Mouse (Mus musculus) adrenal gland, postnatal 36 days (tissue): ENCODE measurements around the gene Lpcat3. TPM values are rescaled to one million over a fixed set of nuclear protein-coding genes. Genes with fewer than 3 reads are reported as not detected.

Experiments used
- DNase-seq, 2 experiments: peaks; one replicate each; pipeline ENCODE4 v3.0.0; 2021; ENCODE audit warnings: mixed read lengths in 1 of 2
- total RNA-seq, 2 experiments: library from RNA; stranded (reverse); gene quantifications; 2 replicates each; pipeline ENCODE4 v1.2.3; 2021

Lpcat3 gene
- total RNA-seq, 2 experiments from 2014 or later: 77.0 to 113 TPM

DNA sequence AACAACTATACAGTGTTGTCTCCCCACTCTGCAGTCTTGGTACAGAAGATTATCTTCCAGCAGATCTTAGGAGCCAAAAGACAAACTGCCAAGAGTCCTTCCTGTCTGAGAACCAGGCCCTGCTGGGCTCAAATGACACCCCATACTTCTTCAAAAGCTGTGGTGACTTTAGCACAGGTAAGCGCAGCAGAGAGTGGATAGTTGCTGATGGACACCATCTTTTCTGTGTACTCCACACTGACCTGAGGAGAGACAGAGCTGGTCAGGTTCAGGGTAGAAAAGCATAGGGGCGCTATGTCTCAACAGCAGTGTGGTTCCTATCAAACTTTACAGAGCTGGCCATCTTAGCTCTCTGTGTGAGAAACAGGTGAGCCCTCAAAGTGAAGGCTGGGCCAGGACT is 41.6 kb downstream of the Lpcat3 start:
- no peak for DNase-seq

DNA sequence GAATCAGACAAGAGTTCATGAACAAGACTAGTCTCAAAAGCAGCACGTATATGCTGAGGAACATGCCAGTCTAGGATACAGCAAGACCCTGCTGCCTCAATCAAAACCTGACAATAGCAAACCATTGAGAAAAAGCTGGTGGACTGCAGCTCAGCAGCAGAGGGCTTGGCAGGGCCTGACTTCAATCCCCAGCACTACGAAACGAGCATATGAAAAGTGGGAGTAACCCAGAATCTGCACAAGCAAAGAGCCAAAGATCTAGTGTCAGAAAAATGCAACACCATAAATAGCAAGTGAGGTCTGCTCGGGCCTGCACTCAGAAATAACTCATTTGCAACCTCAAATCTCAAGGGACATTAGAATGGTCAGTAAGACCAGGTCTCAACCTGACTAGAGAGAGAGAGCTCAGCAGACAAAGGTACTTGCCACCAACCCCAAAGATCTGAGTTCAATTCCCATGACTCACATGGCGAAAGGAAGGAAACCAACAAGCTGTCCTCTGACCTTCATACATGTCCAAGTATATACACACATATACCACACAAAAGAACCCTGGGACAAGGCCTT is 43.3 kb downstream of the Lpcat3 start:
- DNase-seq: no peak

DNA sequence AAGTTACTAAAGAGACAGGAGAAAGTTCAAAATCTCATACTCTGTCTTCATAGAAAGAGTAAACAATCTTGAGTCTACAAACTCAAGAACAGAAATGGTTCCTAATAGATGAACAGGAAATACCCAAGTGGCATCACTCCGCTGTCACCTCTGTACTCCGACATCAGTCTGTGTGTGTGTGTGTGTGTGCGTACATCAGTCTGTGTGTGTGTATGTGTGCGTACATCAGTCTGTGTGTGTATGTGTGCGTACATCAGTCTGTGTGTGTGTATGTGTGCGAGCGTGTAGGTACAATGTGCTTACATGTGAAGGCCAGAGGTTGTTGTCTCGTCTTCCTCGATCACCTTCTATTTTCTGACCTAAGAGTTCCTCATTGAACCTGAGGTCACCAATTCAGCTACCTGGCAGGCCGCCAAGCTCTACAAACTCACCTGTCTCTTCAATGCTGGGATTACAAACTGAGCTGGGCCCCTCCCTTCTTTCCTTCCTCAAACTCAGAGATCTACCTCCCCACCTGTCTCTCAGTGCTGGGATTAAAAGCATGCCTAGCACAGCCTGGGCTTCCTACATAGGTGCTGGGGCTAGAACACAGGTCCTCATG is 45.6 kb downstream of the Lpcat3 start:
- DNase-seq: no peak

DNA sequence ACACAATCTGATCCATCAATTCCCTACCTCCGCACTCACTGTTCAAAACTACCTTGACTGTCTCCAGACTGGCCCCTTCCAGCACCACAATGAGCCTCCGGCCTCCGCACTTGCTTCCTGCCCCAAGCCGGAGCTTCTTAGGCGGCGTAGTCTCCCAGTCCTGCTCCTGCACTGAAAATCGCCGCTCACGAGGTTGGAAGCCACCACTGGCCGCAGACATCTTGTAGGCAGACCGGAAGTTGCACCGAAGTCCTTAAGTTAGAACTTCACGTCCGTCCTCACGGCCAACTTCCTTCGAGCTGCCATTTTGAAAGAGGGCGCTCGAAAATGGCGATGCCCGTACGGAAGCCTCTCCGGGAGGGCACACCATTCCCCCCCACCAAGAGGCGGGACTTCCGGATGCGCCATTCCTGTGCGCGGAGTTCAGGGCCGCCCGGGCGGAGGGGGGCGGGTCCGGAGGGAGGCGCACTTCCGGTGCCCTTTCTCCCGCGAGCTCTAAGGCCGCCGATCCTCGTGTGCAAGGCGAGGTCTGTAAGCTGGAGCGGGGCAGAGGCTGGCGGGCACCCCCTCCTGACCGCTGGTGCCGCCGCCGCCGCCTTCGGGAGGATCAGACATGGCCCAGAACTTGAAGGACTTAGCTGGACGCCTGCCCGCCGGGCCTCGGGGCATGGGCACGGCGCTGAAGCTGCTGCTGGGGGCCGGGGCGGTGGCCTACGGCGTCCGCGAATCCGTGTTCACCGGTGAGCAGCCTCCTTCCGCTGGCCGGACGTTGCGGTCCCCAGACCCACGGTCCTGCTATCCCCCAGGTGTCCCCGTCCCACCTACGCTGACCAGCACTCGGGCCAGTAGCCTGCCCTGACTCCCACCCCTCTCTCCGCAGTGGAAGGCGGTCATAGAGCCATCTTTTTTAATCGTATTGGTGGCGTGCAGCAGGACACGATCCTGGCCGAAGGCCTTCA is 49.3 kb downstream of the Lpcat3 start, which contains the start of the genes Emg1 and Phb2:
Emg1 (minus strand) TSS at position 355 of the 959 bp plus-strand sequence.
Phb2 (plus strand) TSS at position 513 of the 959 bp plus-strand sequence.
- peak; percentile 99 to 100 for DNase-seq

DNA sequence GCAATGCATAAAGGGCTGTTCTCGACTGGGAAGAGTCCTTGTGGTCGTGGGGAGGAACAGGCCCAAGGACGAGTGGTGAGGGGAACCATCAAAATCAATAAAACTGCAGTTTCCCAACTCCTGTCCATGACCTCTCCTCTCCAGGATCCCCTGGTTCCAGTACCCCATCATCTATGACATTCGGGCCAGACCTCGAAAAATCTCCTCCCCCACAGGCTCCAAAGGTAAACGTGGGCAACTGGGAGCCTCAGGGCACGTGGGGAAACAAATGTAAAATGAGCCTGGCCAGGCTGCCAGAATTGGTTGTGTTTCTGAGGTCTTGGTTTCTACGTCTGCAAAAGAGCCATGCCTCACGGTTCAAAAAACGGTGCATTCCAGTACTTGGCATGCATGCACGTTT is 50.1 kb downstream of the Lpcat3 start:
- DNase-seq: no peak

DNA sequence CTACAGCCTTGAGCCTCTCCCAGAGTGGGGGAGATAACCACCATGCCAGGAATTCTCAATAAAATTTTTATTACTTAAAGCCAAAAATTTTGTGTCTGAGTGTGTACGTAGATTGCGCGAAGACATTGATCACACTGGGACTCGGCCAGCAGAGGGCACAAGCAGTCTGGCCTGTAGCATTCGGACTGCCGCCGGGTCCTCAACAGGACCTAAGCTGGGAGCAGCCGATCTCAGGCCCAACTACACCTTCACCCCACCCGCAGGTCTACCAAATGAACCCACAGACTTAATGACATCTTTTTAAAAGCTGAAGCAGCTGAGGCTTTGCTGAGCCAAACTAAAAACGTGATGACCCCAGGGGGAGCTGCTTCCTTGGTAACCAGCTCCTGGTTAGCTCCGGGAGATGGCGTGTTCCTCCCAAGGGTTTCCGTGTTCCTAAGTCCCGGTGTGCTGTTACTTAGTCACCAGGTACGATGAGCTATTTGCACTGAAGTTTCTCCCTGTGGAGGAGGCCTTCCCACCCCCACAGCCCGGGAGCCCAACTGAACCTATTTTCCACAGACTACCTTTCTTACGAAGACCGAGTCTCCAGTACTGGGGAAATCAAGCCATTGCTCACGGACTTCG is 54.1 kb downstream of the Lpcat3 start:
- DNase-seq: peak; percentile 65 to 70

DNA sequence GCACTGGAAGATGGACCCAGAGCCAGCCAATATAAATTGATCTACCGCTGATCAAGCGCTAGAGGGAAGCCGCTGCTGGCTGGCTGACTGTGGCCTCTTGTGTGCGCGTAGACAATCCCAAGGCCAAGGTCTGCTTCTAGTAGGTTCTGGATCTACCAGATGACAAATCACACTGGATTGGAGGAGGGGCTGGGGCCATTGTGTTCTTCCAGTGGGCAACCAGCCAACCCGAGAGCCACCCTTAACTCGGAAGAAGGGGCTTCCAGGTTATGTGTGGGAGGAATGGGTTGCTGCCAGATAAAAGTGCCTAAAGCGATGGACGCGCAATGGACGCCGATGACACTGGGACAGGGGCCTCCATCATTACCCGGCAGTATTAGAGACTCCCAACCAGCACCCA is 55.1 kb downstream of the Lpcat3 start:
- DNase-seq: peak; percentile 40 to 58

DNA sequence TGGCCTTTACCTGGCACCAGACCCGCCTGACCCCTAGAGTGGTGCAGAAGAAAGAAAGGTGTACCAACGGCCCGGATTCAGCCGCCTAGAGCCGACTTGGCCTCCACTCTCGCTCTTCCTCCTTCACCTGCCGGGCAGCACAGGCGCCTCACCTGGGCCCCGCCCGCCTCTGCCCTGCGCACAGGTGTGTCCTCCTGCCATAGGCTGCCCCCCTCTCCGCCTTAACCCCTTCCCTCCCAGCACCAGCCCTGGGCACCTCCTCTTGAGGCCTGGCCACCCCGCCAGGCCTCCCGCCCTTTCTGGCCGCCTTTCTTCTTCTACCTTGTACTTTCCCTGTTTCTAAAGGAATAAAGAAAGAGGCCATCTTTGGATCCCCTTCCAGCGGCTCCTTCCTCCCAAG is 55.9 kb downstream of the Lpcat3 start:
- no peak for DNase-seq

DNA sequence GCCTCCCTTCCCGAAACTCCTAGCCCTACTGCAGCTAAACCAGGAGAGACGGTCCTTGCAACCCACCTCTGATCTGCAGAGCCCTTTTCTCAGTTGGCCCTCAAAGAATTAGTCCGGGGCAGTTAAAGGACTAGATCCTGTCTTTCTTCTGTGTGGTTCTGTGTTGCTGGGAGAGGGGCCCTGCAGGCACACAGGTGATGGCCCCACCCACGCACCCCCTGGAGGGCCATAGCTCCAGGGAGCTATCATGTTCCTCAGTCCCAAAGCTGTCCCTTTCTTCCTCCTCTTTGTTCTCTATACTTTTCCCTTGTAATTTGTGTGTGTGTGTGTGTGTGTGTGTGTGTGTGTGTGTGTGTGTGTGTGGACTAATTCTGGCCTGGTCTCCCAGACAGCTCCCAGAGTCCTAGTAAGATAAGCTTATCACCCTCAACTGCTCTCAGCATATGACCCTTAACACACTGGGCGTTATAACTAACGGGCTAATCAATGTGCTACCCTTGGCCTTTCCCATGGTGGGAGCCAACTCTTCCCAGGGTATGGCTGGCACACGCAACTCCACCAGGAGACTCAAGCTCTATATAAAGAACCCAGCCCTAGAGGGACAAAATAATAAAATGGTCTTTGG is 56.6 kb downstream of the Lpcat3 start:
- DNase-seq: no peak

DNA sequence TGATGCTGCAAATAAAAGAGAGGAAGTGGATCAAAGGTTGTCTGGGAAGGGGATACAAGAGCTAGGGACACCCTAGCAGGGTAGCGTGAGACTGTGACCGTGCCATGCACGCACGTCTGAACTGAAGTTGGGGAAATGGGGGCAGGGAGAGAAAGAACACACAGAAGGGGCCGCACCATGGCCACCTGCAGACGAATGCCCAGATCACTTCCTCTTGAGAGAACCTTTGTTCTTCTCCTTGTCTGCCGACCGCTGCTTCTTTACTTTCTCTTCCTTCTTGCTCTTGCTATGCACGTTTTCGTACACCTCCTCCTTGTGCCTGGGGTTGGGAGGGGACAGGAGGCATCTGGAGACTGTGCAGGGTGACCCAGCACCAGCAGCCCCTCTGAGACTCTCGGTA is 58.1 kb downstream of the Lpcat3 start:
- DNase-seq: no peak

DNA sequence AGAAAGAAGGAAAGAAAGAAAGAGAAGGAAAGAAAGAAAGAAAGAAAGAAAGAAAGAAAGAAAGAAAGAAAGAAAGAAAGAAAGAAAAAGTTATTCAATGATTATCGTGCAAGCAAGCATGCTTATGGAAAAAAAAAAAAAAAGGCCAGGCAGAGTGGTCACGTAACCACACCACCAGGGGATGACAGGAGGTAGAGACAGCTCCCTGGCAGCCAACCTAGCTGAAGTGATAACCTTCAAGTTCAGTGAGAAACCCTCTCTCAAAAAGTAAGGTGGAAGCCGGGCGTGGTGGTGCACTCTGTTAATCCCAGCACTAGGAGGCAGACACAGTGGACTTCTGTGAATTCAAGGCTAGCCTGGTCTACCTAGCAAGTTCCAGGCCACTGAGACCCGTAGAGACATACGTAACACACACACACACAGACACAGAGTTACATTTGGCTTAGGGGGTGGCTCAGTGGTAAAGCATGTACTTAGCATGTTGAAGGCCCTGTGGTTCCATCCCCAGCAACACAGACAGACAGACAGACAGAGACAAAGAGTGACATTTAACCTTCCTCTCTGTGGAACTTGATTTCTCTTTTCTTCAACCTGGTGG is 60.1 kb downstream of the Lpcat3 start:
- no peak for DNase-seq

DNA sequence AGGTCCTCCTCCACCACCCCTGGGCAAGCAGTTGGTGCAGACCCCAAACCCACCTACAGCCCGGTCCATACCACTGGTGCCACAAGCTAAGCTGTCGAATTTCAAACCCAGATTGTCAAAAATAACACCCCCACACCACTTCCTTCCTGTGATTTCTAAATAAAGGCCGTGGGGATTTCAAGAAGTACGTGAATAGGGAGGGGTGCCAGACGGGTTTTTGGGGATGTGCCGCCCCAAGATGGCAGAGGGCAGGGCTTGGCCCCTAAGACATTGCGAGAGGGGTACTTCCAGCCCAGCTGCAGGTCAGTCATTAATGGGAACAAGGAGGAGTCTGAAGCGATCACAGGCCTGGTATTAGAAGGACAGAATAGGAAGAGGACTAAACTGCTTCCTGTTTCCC is 60.7 kb downstream of the Lpcat3 start:
- no peak for DNase-seq

DNA sequence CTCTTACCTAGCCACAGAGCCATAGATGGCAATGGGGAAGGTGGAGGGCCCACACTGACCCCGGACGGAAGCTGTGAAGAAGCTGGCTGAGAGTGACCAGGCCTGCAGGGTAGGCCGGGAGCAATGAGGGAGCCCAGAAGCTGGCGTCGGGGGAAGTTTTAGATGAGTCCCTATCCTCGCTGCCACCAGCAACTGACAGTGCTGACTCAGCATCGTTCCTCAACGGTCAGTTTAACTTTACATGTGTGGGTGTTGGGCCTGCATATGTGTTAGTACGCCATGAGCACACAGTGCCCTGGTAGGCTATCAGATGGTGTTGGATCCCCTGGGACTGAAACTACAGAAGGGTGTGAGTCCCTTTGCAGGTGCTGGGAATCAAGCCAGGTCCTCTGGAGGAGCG is 61.6 kb downstream of the Lpcat3 start:
- no peak for DNase-seq

DNA sequence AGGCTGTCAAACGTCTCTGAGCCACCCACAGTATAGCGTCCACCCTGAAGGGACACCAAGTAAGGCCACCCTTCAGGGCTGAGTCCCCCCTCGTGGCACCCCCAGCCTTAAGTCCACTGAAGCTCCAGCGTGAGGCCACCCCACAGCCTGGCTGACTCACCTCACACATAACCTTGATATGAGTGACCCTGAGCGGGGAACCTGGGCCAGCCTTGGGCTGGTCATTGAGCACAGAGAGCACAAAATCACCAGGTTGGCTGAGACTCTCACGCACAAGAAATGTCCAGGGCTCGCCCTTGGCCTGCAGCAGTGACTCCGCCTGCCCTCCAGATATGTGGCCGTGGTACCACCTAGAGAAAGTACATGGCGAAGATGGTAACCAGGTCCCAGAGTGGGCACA is 65.8 kb downstream of the Lpcat3 start:
- DNase-seq: peak; percentile 67 to 73

DNA sequence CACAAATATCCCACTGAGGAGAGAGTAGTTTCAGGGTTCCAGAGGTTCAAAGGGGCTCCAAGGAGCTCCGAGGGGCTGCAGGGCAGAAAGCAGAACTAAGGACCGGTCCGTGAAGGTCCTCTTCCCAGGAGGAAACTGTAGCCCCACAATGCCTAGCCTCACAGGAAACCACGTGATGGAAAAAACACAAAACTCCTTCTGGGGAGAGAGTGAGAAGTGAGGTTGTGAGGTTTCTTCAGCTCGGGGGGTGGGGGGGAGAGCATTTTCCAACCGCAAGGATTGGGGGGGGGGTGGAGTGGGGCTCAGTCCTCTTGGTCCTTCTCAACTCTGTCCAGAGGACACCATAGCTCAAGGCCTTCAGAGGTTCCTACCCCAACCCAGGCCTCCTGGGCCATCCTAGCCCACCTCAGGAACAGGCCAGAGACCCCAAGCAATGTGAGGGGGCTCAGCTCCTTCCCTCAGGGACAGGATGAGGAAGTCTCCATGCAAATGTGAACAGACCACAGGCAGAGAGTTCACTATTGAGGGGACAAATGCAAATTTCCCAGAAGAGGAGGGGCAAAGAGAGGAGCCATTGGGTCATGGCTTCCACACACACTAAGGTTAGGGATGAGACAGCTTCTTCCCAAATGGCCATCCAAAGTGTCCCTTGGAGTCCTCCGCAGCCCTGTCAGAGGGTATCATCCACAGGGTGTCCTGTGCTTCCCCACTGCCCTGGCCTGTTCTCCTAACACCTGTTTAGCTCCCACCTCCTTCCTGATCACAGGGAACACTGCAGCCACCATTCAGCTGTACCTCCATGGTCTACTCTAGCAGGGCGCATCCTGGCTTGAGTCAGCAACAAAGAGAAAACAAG is 67.3 kb downstream of the Lpcat3 start:
- DNase-seq: no peak

DNA sequence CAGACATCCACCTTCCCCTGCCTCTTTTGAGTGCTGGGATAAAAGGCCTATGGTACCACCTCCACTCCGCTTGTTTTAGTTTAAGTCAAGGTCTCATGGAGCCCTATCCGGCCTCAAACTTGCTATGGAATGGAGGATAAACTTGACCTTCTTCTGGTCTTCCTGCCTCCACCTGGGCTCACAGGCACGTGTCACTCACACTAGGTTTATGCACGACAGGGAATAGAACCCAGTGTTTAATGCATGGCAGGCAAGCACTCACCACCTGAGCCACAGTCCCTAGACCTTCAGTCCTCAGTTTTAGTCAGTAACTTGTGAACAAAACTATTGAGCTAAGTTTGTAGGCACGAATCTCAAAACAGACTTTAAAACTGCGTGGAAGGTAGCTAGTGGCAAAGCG is 68.2 kb downstream of the Lpcat3 start:
- DNase-seq: no peak

DNA sequence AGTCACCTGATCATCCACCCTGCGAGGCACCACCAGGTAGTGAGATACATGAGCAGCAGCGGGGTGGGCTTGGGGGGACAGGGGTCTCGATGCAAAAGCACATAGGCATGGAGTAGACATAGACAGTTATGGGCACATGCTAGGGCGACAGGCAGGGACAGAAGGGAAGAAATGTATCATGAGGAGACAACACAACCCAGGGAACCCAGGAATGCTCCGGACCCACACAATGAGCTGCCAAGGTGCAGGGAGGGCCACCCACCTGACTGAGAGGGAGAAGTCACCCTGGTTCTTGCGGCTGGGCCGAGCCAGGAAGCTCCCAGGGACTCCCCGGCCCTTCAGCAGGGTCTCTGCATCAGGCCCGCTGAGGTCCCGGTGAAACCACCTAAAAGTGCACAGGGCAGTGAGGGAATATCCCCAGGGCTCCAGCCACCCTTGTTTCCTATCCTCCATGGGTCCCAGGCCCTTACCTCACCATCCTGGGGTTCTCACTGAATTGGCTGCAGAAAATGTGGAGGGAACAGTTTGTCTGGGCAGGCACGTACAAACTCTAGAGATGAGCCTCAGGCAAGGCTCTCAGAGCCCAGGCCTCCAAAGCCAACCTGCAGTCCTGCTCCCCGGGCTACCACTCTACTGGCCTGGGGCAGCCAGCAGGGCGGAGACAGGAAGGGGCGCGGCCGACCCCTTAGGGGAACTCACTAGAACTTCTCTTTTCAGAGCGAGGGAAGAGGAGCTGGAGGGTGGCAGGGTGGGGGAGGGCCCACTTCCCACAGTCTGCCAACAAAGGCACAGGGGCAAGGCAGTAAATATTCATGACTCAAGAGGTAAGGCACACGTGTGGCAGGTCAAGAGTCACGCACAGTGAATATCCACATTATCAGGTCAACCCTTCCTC is 69.9 kb downstream of the Lpcat3 start:
- peak in 1 of 2 experiments; percentile 60 for DNase-seq

DNA sequence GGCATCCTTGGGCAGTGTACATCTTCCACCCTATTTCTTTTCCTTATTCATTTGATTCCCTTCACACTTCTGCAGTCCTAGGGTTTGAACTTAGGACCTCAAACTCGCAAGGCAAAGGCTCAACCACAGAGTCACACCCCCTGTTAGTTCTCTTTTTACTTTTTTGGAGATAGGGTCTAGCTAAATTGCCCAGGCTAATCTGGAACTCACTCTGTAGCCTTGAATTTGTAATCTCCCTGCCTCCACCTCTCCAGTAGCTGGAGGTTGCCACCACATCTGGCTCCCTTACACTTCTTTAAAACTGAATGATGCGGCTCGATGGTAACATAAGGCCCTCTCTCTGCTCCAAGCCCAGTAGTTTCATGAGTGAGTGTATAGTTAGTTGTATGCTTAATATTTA is 71.6 kb downstream of the Lpcat3 start:
- DNase-seq: no peak

DNA sequence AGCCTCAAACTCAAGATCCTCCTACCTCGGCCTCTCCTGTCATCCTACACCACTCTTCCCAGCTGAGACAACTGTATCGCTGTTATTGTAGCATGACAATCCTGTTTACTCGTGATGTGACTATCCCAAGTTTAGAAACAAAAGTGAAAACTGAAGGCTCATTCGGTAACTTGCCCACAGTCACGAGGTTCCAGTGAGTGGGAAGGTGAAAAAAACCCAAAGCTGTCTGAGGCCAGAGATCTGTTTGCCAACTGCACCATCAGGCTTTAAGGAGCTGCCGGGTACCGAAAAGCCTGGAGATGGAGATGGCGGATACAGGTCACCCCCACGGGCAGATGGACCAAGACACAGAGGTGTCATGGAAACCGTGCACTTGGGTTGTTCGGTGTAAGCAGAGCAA is 74.2 kb downstream of the Lpcat3 start:
- no peak for DNase-seq
